Mouse (Mus musculus) skeletal muscle tissue, adult 2 months (tissue): ENCODE measurements at regions not wholly inside any gene's neighbourhood (a gene's known extent, or its start where the extent isn't known, plus 50 kb on each side); places are given as distances from the start of the nearest gene placed in this dataset.
A peak's percentile ranks its signal among the peaks of the same experiment; 100 is the strongest.

ENCODE experiments used
- DNase-seq: peaks from one replicate; pipeline ENCODE4 v3.0.0-alpha.2; 2012; ENCODE audit warnings: low read depth, low spot score

GRCm38 (mm10) chr1:133981185-133981584 lies 55.9 kb upstream of the Fmod start:
- DNase-seq, result no peak

GRCm38 (mm10) chr1:133978271-133978988 lies 57.2 kb upstream of the Prelp start:
- peak; percentile 73 for DNase-seq

GRCm38 (mm10) chr1:133977260-133977659 lies 56.0 kb upstream of the Prelp start:
- peak; percentile 65 for DNase-seq

- DNase-seq, result no peak
Observed at GRCm38 (mm10) chr1:133973801-133974200, 52.6 kb upstream of the Prelp start.

- no peak for DNase-seq
Observed at GRCm38 (mm10) chr1:133971290-133971689, 50.1 kb upstream of the Prelp start.
